Mouse (Mus musculus) ZHBTc4 (cell line): ENCODE data around the gene Hist1h2be.
"Not testable (repeated sequence)": the region's sequence is repeated elsewhere in the genome, so short reads cannot be mapped to it uniquely, and the experiment has no call there.

ENCODE experiments used
- DNase-seq: peaks from one replicate; pipeline ENCODE4 v3.0.0-alpha.2; 2011; ENCODE audit warnings: low read depth, low spot score

Gene Hist1h2be

DNA sequence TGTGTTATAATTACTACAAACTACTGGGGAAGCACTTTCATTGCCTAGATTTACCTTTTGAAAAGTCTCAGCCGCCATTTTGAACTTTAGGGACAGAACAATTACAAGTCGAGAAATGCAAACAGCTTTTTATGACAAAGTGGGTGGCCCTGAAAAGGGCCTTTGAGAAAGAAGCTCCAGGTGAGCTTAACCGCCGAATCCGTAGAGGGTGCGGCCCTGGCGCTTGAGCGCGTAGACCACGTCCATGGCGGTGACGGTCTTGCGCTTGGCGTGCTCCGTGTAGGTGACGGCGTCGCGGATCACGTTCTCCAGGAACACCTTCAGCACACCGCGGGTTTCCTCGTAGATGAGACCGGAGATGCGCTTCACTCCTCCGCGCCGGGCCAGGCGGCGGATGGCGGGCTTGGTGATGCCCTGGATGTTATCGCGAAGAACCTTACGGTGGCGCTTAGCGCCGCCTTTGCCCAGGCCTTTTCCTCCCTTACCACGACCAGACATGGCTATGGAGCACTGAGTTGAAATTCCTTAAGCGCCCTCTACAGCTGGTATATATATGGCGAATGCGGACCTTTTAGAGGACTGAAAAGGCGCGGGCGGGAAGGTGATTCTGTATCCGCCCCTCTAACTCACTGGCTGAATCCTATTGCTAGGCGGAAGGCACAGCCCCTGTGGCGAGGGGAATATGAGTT lies 69.6 kb downstream of the Hist1h2be start, which contains the start of gene Hist1h4f:
TSS of gene Hist1h4f (minus strand) at position 503 of the 689 bp plus-strand sequence.
- DNase-seq = peak; percentile 96

DNA sequence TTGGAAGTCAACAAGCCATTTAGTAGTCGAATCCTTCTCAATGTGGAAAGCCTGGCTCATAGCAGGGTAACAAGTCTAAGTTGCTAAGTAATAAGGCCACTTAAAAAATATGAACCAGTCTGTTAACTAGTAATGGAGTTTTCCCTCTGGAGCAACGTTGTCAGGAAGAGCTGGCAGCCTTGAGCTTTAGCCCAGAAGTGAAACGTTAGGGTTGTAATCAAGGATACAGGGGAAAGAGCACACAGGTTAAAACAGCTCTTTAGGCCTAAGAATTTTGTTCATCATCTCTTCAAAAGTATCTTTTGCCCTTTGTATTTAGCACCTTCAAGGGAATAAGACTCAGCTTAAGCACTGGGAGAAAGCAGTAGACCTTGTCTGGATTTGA lies 70.2 kb downstream of the Hist1h2be start:
- DNase-seq = peak; percentile 60

DNA sequence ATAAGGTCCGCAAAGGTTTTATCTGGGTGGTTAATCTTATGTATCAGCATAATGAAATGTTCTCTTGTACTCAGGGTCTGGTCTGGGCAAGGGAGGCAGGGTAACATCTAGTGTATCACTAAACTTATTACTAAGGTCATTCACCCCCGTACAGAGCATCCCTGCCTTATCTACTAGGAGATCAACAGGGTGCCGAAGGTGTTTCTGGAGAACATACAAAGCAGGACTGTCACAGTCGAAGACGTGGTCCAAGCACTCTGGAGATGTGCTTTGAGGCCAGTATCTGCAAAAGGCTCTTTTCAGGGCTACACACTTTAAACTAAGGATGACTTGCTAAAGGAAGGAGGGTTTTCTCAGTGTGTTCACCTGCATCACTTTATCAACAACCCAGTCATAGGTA lies 74.2 kb downstream of the Hist1h2be start:
- DNase-seq = no peak

DNA sequence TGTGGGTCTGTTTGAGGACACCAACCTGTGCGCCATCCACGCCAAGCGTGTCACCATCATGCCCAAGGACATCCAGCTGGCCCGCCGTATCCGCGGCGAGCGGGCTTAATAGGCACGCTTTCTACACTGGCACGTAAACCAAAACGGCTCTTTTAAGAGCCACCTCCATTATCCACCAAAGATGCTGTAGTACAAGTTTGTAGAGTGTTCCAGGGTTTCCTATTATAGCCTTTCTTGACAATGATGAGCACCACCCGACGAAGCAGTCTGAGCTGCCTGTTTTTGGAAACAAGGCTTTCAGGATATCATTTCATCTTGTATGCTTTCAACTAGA lies 76.2 kb downstream of the Hist1h2be start:
- not testable (repeated sequence) for DNase-seq

DNA sequence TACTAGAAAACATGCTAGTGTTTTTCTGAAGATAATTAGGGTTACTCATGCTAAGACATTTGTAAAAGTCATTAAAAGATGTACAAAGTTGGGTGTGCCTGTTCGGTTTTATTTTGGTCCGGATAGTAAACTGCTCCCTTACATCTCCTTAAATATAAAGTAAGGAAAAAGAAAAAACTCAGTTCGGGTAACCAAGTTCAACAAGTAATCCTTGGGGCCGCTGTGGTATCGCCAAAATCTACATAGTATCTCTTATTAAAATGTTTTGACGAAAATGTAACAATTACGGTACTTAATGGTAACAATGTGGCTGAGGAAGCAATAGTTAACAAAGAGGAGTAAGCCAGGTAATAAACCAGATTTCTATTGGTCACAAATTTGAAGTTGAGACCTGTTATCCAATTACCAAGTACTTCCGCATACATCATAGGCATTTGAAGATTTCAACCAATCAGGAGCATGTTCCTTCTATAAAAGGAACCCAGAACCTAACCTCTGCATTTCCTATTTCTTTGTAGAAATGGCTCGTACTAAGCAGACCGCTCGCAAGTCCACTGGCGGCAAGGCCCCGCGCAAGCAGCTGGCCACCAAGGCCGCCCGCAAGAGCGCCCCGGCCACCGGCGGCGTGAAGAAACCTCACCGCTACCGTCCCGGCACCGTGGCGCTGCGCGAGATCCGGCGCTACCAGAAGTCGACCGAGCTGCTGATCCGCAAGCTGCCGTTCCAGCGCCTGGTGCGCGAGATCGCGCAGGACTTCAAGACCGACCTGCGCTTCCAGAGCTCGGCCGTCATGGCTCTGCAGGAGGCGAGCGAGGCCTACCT lies 76.7 kb downstream of the Hist1h2be start, which contains the start of gene Hist1h3f:
TSS of gene Hist1h3f (plus strand) at position 88 of the 822 bp plus-strand sequence.
- peak; percentile 92 for DNase-seq

DNA sequence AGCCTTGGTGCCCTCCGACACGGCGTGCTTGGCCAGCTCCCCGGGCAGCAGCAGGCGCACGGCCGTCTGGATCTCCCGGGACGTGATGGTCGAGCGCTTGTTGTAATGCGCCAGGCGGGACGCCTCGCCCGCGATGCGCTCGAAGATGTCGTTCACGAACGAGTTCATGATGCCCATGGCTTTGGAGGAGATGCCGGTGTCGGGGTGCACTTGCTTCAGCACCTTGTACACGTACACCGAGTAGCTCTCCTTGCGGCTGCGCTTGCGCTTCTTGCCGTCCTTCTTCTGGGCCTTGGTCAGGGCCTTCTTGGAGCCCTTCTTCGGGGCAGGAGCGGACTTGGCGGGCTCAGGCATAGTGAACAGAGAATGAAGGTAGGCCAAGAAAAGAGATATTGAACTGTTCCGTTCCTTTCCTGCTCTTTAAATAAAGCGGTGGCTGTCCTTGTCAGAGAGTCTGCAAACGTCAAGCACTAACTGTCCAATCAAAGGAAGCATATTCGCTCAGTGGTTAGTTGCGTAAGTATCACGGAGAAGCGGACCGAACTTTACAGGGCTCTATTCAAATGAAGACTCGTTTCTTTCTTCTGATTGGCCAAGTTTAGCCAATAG lies 77.8 kb downstream of the Hist1h2be start, which contains the start of gene Hist1h2bh:
TSS of gene Hist1h2bh (minus strand) at position 394 of the 609 bp plus-strand sequence.
- DNase-seq = peak; percentile 92

DNA sequence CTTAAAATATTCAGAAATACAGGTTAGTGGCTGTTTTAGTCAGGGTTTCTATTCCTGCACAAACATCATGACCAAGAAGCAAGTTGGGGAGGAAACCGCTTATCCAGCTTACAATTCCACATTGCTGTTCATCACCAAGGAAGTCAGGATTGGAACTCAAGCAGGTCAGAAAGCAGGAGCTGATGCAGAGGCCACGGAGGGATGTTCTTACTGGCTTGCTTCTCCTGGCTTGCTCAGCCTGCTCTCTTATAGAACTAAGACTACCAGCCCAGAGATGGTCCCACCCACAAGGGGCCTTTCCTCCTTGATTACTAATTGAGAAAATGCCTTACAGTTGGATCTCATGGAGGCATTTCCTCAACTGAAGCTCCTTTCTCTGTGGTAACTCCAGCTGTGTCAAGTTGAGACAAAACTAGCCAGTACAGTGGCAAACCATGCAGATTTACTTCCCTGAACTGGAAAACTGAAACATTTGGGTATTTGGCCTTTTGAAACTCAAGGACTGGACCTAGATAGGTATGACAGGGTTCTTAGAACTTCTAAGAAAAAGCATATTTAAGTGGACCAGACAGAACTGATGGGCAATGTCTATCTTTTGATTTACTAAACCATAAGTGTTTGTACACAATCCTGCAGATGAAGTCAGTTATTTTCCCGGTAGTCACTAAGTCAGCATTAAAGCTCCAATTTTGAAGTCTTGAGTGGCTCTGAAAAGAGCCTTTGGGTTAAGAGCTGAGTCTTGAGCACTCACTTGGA lies 78.5 kb downstream of the Hist1h2be start:
- not testable (repeated sequence) for DNase-seq

DNA sequence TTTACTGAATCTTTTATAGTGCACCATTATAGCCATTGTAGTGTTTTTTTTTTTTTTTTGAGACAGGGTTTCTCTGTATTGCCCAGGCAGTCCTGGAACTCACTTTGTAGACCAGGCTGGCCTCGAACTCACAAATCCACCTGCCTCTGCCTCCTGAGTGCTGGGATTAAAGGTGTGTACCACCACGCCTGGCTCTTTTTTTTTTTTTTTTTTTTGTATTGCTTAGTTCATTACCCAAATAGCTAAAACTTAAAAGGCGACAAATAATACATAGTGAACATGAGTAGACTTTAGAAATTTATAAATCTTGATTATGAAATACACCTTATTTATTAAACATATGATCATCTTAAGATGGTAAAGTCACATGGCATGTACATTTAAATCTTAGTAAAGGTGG lies 79.4 kb downstream of the Hist1h2be start:
- DNase-seq = no peak

DNA sequence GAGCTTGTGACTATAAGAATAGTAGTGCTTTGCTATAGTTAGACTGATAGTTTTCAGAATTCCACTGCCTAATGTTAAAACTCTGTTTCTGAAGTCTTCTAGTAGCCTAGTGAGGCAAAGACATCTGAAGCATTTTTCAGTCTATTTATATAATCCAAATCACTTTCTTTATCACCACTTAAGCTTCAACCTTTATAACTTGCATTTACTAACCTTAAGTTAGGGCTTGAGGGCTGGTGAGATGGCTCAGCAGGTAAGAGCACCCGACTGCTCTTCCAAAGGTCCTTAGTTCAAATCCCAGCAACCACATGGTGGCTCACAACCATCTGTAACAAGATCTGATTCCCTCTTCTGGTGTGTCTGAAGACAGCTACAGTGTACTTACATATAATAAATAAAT lies 81.1 kb downstream of the Hist1h2be start:
- not testable (repeated sequence) for DNase-seq

DNA sequence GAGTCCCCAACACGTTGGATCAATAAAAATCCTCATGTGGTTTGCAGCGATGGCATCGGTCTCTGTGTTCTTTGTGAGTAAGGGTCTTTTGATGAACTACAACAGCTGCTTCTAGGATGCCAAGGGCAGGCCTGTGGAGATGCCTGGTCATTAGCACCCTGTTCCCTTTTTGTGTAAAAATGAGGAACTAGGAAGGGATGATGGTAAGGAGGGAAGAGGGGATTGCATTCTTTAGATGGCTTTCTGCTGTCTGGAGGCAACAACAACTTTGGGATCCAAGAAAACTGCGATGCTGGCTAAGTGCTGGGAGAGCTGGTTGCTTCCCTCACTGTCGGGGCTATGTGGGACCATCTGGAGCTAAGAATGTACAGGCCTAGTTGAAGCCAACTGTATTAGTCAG lies 82.7 kb downstream of the Hist1h2be start:
- no peak for DNase-seq

DNA sequence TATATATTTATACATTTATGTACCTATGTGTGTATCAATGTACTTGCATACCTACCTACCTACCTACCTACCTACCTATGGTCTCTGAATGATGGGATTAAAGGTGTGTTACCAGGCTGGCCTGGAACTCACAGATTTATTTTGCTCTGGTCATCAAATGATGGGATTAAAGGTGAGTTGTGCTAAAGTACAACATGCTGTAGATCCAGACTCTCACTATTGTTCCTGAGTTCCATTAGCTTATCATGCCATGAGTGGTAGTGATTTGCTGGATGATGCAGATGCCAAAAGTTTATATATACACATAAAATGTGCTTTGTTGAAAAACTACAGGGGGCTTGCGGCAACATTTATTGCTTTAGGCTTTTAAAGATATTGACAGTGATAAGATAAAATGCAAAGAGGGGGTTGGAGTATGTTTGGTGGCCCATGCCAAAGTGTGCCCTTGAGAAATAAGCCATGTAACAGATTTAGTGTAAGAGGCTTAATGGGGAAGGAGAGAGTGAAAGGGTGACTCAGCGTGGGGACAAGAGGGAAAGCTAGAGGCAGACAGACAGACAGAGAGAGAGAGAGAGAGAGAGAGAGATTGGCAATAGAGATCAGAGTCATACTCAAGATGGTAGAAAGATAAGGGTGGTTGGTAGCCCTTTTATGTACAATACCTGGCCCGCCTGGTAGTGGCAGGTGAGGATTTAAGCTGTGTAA lies 83.8 kb downstream of the Hist1h2be start:
- no peak for DNase-seq

DNA sequence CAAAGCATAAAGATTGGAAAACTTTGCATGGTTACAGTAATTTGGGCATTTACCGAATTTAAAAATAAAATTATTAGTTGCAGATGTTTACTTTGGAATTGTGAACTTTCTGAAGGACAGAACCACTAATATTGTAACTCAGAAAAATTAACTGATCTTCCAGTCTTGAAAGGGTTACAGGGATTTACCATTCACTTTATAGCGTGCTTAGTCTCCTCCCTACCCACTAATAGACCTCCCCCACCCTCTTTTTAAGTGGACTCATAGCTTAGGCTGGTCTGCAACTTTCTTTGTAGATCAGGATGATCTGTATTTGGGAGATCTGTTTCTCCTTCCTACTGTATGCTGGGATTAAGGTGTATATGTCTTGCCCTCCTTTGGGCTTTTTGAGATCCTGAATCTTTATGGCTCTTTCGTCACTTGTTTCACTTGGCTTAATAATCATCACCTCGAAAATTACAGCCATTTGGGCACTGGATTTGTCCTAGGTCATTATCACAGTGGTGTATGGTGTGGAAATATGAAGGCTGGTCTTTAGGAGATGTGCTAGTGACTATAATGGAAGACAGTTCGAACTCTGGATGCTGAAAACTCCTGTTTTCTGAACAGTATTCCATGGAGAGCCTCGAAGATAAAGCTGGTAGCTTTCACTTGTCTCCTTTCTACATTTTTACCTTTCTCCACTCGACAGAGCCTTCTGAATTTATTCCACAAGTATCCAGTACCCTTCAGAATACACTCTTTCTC lies 84.7 kb downstream of the Hist1h2be start:
- no peak for DNase-seq

DNA sequence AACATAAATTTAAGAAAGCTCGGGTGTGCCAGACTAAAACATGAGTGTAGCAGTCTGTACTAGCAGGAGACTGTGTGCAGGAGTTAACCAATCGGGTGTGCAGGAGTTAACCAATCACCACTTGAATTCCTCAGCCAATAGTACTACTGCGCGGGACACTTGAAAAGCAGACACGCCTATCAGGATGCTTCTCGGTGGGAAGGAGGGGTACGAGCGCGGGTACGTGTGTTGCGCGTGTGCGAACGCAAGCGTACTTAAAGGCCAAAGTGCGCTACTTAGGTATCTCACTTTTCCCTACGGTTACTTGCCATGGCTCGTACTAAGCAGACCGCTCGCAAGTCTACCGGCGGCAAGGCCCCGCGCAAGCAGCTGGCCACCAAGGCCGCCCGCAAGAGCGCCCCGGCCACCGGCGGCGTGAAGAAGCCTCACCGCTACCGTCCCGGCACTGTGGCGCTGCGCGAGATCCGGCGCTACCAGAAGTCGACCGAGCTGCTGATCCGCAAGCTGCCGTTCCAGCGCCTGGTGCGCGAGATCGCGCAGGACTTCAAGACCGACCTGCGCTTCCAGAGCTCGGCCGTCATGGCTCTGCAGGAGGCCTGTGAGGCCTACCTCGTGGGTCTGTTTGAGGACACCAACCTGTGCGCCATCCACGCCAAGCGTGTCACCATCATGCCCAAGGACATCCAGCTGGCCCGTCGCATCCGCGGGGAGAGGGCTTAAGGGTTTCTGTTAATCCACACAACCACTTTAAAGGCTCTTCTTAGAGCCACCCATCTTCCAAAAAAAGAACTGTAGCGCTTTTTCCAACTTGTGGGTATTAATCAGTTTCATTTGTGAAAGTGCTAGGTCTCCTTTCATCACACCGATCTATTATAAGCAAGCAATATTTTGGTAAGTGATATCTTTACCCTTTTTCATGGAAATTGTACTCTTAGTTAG lies 85.5 kb downstream of the Hist1h2be start, which contains the start of gene Hist1h3g:
TSS of gene Hist1h3g (plus strand) at position 286 of the 939 bp plus-strand sequence.
- DNase-seq = peak; percentile 98

DNA sequence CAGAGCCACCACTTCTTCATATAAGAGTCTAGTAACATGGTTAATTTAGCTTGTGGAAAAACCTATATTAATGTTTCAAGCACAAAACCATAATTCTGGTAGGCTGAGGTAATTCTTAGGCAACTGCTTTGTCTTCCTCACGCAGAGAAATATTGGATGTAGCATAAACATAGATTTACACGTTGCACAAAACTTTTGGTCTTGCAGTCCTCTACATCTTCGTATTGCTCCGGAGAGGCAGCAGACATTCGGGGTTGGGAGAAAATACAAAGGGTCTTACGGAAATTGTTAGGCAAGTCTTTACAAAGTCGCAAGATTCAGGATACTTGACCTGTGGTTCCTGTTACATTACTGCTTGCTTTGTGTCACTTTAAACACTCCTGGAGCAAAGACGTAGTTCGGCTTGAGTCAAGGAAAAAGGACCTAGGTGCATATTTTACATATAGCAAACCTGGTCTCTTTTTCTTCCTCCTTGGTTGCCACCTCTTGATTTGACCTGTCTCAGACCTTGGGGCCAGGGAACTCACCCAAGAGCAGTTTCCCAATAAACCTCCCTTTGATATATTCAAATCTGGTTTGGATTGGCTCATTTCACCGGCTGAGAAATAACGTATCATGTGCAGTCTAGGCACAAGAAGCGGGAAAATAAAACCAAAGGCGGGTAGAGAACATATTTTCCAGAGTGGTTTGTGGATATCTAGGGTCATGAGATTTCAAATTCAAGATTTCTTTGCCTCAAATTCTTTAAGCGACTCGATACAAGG lies 86.4 kb downstream of the Hist1h2be start:
- peak; percentile 72 for DNase-seq
